22 mouse cellular contexts compared by ENCODE assay signal in the genomic region with DNA sequence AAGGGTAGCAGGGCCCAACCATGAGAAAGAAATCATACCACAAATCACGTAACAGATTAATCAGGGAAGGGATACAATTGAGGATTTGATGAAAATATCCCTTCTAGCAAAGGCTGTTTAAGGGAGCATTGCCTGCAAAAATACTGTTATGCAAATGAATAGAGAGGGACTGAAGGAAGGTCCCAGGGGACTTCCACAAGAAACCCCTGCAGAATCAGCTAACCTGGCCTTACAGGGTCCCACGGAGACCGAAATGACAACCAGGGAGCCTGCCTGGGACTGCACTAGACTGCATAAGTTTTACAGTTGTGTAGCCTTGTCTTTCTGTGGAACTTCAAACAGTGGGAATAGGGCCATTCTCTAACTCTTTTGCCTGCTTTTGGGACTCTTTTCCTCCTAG.
DNase-seq lines count a peak whose midpoint lies in the region; ATAC-seq and TF ChIP-seq lines count a peak whose summit lies in the region.
"Had no signal": no experiment of that assay in that cellular context is flagged by ENCODE, and none has a peak within 500 bp of the region (broad histone marks: within the 10 kb centered on the region; RNA-seq: fewer than 3 reads in every experiment).

No protein-coding gene starts in this region.

- H3K4me2 ChIP-seq in CH12.LX (ENCODE audit: insufficient read depth, low read depth, poor library complexity, severe bottlenecking) = peak overlapping the region; percentile 97

- peak overlapping the region; percentile 76 for H3K9ac ChIP-seq in CH12.LX (ENCODE audit: insufficient read depth, low read depth)

- TF ChIP-seq RAD21 in CH12.LX (IDR thresholded peaks at IDR 0.05; ENCODE audit: low read depth, low read length) = no peak; the same call in 1 of the 2 replicates

- no peaks in the 10 kb centered on the region for H3K9me3 ChIP-seq in CH12.LX (replicated peaks; ENCODE audit: low read length)
- H3K9me3 ChIP-seq: G1E had no signal

- H3K27ac ChIP-seq in CH12.LX (ENCODE audit: insufficient read depth, low read depth) = peak overlapping the region; percentile 98

- TF ChIP-seq EP300 in CH12.LX (IDR thresholded peaks at IDR 0.05; ENCODE audit: low read length) = peak; percentile 79

- peak; percentile 73 for DNase-seq in A20 (ENCODE audit: low read depth, low spot score)
- peak; percentile 83 for DNase-seq in CH12.LX (ENCODE audit: extremely low read depth)
- DNase-seq in gastrocnemius, postnatal 4 days (ENCODE audit: low spot score in 2 of 2) = no peak
- no peak for DNase-seq in right cerebral cortex, adult 2 months (ENCODE audit: low spot score in 2 of 2)
- DNase-seq in cerebellum, adult 9-11 months = no peak
- DNase-seq: adrenal gland, adult 2 months; adrenal gland, adult 8-10 months; adrenal gland, postnatal 10 days; adrenal gland, postnatal 14 days; adrenal gland, postnatal 25 days; adrenal gland, postnatal 36 days; B cell, adult 2 months; cerebellum, adult 11 months; cerebellum, adult 11-12 months; cerebellum, adult 18-20 months; cerebellum, adult 2 months; cerebellum, adult 8-10 months; cerebellum, adult 9-10 months had no signal

- dilution Hi-C loops in CH12.LX (cut with MboI; ENCODE audit: extremely low pct_ligation_motif_present, extremely low pct_unique_long_range_greater_than_20kb, low sequenced_read_pairs) = no loop called here

- H3K79me2 ChIP-seq in CH12.LX (replicated peaks; ENCODE audit: control insufficient read depth, extremely low read depth, insufficient read depth, poor library complexity, severe bottlenecking) = peaks cover 5% of the 10 kb centered on the region; the same call in 1 of the 2 replicates

- in situ Hi-C loops in CH12.LX (cut with MboI; ENCODE audit: low pct_ligation_motif_present, low pct_unique_long_range_greater_than_20kb, low sequenced_read_pairs) = no loop called here

- H3K4me3 ChIP-seq in CH12.LX (replicated peaks in 1 of 3; ENCODE audit: low read depth in 2 of 3, low read length in 2 of 3, poor library complexity in 1 of 3) = peak overlapping the region; percentile 25 to 49 (median 26)

- H3K36me3 ChIP-seq in CH12.LX (replicated peaks in 1 of 2; ENCODE audit: control insufficient read depth in 1 of 2, insufficient read depth in 1 of 2, low read length in 1 of 2) = peaks cover 3 to 16% of the 10 kb centered on the region in 2 experiments

- no peak for TF ChIP-seq CTCF in CH12.LX (conservative IDR thresholded peaks at IDR 0.05 in 1 of 2, IDR thresholded peaks at IDR 0.05 in 1 of 2; ENCODE audit: low read depth in 2 of 2, low read length in 2 of 2)

- no peak; the same call in 1 of the 2 replicates for TF ChIP-seq POLR2A in CH12.LX (IDR thresholded peaks at IDR 0.05; ENCODE audit: low read depth, low read length)

- H3K27me3 ChIP-seq in CH12.LX (replicated peaks) = no peaks in the 10 kb centered on the region
- H3K27me3 ChIP-seq: Patski had no signal

- ATAC-seq in CD4-positive, CD25-positive, alpha-beta regulatory T cell, adult 4 months = peak; percentile 26
- ATAC-seq: activated CD4-positive, CD25-positive, alpha-beta regulatory T cell, adult 4 months; Patski had no signal

- H3K4me1 ChIP-seq in CH12.LX (ENCODE audit: control insufficient read depth in 1 of 2, insufficient read depth in 2 of 2) = peaks cover 13 to 94% of the 10 kb centered on the region in 2 experiments

TF ChIP-seq in CH12.LX, 34 proteins besides CTCF, POLR2A, EP300 and RAD21:
- TF ChIP-seq TCF12 (IDR thresholded peaks at IDR 0.05; ENCODE audit: low read depth, low read length) (peak; percentile 62; the same call in 1 of the 2 replicates), IRF4 (IDR thresholded peaks at IDR 0.05; ENCODE audit: low read depth, low read length) (peak; percentile 52; the same call in 1 of the 2 replicates), CHD2 (IDR thresholded peaks at IDR 0.05; ENCODE audit: low read length) (no peak; the same call in 1 of the 2 replicates), ETS1 (conservative IDR thresholded peaks at IDR 0.05; ENCODE audit: low read depth, low read length) (peak; percentile 62), MXI1 (IDR thresholded peaks at IDR 0.05; ENCODE audit: low read depth, low read length) (no peak; the same call in 1 of the 2 replicates), MAFK (IDR thresholded peaks at IDR 0.05; ENCODE audit: insufficient replicate concordance, low read length) (peak; percentile 61; the same call in 1 of the 2 replicates), TBP (conservative IDR thresholded peaks at IDR 0.05; ENCODE audit: low read depth, low read length) (0 out of 2 replicates have a peak, but pooled peaks have one; percentile 40), PAX5 (IDR thresholded peaks at IDR 0.05; ENCODE audit: low read length) (no peak), MYC (IDR thresholded peaks at IDR 0.05; ENCODE audit: low read depth, low read length) (no peak), MEF2A (IDR thresholded peaks at IDR 0.05; ENCODE audit: borderline replicate concordance, low read depth, low read length) (peak; percentile 71; the same call in 1 of the 2 replicates)

Comparison
In these comparisons a context has a peak if more than half of its experiments do, and no peak if none do; other contexts are left out.
1. DNase-seq: peak in A20 (single experiment) and CH12.LX (single experiment); none in gastrocnemius, postnatal 4 days (0 of 2), right cerebral cortex, adult 2 months (0 of 2) and cerebellum, adult 9-11 months (single experiment).